Mouse (Mus musculus) induced T-regulatory cell, adult 2 months (primary cell): Measurements from ENCODE around the gene Megf8.

Experiments
- DNase-seq: peaks from one replicate; pipeline ENCODE4 v3.0.0-alpha.2; 2012; ENCODE audit warnings: low read depth

Gene Megf8

DNA sequence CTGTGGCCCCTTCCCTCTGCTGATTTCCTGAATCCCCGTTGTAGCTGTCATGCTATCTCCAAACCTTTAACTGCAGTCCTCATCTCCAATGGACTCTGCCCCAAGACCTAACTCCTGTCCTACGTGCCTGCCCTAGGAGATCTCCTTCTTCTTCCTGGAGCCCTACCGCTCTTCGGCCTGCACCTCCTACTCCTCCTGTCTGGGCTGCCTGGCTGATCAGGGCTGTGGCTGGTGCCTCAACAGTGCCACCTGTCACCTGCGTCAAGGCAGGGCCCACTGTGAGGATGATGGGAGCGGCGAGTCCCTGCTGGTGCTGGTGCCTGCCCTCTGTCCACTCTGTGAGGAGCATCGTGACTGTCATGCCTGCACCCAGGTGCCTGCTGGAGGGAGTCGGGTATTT, 22.4 kb downstream of the Megf8 start:
- DNase-seq = no peak

DNA sequence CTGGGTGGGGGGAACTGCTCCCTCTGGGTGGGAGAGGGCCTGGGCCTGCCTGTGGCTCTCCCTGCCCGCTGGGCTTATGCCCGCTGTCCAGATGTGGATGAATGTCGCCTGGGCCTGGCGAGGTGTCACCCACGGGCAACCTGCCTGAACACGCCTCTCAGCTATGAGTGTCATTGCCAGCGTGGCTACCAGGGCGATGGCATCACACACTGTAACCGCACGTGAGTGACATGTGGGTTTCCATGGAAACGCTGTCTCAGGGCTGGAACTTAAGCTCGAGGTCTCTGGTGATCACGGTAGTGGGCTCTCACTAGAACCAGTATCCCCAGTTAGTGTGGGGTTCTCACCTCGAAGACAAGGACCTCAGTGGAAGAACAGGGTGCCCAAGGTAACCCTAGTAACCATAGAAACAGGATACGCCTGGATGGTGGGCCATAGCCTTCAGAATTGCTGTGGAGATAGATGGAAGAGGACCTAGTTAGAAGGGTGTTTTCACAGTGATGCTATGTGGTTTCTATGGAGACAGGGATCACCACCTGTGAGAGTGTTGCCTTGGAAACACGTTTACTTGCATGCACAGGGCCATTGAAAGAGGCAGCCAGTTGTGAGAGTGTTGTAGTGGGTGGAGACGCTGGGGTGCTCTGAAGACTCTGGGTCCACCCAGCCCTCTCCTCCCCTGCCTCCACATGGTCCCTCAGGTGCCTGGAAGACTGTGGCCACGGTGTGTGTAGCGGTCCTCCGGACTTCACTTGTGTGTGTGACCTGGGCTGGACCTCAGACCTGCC, 24.2 kb downstream of the Megf8 start:
- no peak for DNase-seq

DNA sequence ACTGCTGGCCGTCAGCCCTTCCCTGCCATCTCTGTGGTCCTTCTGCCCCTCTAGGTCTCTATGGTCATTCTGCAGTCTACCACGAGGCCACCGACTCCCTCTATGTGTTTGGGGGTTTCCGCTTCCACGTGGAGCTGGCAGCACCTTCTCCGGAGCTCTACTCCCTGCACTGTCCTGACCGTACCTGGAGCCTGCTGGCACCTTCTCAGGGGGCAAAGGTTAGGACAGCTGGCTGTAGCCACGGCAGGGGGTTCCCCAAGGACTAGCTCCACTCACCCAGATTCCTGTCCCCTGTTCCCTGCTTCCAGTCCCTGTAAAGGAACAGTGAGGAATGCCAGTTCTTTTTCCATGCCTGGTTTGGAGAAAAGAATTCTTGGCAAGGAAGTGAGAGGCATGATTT, 31.9 kb downstream of the Megf8 start:
- no peak for DNase-seq

DNA sequence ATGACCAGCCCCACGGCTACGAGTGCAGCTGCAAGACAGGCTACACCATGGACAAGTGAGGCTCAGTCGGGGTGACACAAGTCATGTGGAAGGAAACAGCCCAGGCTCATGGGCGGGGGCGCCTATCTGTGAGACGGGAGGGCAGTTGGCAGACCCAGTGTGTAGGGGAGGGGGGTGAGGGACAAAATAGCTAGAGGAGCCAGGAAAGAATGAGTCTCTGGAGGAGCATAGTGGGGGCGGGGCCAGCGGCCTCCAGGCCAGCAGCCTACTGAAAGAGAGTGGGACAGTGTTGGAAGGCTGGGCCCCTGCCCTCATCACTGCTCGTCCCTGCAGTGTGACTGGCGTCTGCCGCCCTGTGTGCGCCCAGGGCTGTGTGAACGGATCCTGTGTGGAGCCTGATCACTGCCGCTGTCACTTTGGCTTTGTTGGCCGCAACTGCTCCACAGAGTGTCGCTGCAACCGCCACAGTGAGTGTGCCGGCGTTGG, 41.8 kb downstream of the Megf8 start:
- no peak for DNase-seq

DNA sequence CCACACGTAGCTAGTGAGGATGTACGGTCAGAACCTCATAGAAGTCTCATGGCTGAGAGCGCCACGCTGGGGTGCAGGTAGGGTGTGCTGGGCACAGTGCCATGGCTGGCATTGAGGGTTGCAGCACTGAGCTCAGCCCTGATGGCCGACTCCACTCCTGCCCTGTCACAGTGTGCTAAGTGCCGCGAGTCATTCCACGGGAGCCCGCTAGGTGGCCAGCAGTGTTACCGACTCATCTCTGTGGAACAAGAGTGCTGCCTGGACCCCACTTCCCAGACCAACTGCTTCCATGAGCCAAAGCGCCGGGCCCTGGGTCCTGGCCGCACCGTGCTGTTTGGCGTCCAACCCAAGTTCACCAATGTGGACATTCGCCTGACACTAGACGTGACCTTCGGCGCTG, 46.2 kb downstream of the Megf8 start:
- no peak for DNase-seq

DNA sequence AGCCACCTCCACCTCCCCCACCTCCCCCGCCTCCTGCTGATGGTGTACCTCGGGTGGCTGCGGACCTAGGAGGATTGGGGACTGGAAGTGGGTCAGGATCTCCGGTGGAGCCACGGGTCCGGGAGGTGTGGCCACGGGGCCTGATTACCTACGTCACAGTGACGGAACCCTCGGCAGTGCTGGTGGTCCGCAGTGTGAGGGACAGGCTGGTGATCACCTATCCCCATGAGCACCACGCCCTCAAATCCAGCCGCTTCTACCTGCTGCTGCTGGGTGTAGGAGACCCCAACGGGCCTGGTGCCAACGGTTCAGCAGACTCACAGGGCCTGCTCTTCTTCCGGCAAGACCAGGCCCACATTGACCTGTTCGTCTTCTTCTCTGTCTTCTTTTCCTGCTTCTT, 46.7 kb downstream of the Megf8 start:
- no peak for DNase-seq

DNA sequence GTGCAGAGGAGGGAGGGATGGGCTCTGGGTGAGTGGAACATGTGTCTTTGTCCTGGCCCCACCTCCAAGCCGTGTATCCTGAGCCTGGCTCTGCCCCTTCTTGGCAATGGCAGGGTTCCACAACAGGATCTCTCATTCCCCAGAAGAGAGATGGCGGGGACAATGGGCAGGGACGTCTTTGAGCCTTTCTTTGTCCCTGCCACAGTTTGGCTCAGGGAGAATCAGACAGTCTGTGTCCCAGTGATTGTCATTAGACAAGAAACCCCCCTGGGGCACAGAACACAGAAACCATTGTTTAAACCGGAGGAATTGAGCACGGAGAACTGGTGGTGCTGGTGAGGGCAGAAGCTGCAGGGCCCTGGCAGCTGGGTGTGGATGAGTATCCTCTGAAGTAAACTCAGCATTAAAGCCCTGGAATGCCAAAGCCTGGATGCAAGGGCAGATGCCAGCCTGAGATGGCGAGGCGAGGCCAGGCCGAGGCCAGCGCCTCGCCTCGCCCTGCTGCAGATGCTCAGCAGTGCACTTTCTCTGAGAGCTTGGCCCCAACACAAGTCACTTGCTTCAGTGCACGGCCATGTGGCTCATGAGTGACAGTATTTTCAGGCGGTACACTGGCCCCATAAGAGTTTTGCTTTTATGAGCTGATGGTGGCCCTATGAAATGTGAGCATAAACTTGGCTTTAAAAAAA, 49.1 kb downstream of the Megf8 start:
- DNase-seq = no peak

DNA sequence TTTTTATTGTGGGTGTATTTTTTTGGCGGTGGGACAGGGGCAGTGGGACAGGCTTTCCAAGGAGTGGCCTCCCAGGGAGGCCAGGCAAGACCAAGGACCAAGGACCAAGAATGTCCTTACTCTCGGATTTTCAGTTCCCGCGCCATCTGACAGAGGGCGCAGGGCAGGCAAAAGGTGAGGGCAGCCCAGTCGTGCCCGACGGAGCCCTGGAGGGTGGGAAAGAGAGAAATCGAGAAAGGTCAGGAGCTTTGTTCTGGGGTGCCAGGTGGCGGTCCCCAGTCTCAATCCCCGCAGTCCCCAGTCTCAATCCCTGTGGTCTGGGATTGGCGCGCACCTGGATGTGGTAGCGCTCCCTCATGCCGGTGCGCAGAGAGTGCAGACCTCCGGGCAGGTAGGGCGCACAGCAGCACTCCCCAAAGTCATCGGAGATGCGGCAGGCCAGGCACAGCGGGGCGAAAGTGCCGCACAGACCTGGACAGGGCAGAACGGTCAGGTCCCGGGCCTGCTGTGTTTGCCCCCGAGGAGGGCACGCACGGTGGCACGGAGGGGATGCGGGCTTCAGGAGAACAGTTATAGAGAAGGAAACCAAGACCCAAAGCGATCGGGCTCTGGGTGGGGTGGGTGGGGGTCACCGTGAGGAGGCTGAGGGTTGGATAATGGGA, 50.8 kb downstream of the Megf8 start:
- DNase-seq = no peak

DNA sequence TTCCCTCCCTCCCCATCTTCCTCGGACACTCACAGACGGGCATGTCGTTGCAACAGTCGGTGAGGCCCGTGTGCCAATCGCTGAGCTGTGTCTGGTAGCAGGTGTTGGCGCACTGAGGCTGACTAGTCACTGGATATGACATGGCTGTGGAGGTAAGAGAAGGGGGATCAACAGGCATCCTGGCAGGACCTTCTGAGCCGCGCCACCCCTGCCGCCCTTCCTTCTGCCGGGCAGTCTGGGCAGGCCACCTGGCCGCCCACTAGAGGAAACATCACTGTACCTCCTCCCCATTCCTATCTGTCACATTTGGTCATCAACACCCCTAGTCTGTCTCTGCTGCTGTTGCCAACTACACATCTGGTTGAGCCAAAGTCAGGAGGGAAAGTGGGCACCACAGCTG, 51.4 kb downstream of the Megf8 start:
- DNase-seq = no peak

DNA sequence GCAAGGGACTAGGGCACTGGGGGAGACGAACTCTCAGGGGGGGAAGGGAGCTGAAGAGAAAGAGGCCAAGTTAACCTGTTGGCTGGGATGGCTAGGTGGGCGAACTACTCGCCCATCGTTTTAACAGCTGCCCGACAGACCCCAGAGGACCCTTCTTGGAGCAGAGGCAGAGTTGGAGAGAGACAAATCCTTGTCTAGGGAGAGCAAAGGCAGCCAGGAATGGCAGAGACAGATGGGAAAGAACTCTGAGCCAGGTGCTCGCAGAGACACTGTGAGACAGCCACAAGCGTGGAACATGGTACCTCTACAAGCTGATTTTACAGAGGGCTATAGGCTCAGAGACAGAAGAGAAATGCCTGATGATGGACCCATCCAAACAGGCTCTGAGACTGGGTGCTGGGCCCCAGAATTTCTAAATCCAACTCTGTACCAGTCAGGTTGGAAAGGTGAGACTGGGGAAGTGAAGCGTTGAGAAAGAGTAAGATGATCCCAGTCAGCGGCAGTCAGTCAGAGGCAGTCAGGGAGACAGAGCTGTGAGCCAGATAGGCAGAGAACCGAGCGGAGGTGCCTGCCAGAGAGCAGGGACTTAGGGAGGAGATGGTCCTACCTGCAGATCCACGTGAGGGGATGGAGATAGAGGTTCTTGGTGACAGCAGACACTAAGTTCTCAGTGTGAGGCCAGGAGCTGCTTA, 52.2 kb downstream of the Megf8 start, which contains the start of gene Cnfn:
Cnfn (minus strand) TSS at position 667 of the 692 bp plus-strand sequence.
- no peak for DNase-seq

DNA sequence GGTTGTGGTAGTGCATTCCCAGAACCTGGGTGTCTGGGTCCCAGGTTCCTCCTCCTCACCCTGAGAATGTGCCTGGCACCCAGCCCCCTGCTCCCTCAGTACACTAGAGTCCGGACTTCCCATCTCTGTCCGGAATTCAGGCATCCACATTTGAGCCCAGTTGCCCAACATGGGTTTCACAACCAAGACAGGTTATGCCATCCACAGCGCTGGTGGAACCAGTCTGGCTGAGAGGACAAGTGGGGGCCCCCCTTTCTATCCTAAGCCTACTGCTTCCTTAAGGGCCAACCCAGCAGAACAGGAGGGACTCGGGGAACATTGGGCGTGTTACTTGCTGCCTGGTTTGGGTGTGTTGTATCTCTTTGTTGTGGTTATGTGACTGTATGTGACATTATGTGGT, 55.5 kb downstream of the Megf8 start:
- DNase-seq = no peak

DNA sequence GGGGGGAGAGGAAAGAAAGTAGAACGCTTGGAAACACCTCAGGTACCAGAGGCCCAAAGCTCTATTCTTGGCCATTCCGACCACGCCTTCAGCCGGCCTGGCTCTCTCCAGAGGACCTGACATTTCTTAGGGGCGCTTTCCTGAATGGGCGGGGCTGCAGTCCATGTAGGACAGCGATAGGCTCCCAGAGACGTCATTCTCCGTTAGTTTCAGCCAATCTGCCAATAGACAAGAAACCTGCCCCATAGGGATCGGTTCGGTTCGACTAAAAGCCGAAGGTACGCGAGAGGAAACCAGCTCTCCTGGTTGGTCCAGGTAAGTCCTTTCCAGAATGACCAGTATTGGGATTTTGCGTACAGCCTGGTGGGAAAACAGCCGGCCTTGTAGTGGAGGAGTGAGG, 59.6 kb downstream of the Megf8 start:
- DNase-seq = no peak

DNA sequence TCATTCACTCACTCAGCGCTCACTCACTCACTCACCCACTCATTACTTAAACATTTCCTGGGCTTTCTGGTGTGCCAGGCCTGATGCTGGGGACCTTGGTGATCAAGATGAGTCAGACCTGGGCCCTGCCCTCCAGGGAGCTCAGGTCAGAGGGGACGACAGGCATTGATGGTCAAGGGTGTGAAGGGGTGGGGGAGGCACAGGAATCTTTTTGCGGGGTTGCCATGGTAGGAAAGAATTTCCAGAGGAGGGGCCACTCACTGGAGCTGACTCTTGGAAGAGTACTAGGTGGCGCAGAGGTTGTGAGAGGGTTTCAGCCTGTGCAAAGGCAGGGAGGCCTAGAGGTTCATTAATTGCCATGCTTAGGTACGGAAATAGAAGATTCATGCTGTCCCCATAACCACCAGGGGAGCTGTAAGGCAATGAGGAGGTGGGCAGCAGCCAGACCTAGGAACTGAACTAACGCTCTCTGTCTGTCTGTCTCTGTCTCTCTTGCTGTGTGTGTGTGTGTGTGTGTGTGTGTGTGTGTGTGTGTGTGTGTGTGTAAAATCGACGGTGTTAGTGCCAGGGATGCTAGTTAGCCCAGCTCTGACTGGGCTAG, 60.2 kb downstream of the Megf8 start:
- peak; percentile 23 for DNase-seq

DNA sequence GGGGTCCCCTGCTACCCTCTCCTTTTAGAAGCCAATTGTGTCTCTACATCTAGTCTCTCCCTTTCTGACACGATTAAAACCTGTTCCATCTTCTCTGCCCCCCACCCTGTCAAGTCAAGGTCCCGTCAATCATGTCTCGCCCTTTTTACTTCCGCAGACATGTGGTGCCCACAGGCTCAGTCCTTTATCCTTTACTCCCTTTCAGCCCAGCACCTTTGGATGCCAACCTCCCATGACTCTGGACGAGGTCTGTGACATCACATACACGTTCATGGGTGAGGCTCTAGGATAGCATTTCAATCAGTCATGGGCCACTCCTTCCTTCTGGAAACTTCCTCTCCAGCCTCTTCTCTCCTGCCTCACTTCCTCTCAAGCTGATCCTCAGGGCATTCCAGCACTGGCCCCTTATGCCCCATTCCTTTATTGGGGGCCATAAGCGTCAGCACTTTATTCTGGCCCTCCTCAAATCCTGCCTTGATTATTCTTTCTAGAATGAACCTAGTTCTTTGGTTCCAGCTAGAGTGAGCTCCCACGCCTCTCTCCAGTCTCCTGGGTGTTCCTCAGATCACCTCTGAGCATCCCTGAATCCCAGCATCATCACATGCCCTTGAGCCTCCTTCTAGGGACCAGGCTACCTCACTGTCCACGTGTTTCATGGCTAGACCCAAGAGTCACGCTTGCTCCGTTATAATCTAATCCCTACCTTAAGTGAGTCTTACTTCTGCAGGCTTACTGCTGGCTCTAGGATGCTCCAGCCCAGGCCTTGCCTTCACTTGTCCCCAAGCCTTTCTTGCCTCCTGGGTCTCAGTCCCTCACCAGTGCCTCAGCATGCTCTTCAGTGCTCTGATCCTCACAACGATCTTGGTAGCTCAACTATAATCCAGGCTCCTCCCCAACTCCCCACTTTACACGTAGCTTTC, 61.5 kb downstream of the Megf8 start:
- no peak for DNase-seq

DNA sequence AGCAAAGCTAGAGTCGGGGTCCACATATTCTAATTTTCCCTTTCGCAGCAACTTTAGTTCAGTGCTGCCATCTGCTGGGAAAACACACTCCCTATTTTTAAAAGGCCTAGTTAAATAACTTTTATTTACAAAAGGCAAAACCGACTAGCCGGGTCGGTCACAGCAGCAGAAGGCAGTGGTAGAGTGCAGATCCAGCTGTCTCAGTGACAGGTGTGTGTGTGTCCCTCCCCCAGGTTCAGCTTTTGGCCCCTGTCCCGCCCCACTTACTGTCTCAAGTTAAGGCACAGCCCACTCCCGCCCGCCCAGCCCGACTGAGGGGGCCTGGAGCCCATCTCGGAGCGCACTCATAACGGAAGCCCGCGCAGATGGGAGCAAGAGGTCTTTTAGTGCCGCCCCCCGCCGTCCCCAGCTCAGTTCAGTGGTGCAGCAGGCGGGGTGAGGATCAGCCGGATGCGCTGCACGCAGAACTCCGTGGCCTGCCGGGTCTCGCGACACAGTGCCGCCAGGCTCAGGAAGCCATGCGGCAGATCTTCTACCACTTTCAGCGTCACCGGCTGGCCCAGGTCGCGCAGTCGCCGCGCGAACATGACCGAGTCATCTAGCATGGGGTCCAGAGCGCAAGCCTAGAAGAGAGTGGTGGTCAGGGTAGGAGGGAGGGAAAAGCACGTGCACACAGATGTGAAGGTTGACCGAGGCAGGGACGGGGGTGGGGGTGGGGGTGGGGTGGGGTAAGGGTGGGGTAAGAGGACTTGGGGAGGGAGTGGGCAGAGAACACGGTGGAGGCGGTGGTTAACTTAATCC, 62.8 kb downstream of the Megf8 start:
- DNase-seq = peak; percentile 87

DNA sequence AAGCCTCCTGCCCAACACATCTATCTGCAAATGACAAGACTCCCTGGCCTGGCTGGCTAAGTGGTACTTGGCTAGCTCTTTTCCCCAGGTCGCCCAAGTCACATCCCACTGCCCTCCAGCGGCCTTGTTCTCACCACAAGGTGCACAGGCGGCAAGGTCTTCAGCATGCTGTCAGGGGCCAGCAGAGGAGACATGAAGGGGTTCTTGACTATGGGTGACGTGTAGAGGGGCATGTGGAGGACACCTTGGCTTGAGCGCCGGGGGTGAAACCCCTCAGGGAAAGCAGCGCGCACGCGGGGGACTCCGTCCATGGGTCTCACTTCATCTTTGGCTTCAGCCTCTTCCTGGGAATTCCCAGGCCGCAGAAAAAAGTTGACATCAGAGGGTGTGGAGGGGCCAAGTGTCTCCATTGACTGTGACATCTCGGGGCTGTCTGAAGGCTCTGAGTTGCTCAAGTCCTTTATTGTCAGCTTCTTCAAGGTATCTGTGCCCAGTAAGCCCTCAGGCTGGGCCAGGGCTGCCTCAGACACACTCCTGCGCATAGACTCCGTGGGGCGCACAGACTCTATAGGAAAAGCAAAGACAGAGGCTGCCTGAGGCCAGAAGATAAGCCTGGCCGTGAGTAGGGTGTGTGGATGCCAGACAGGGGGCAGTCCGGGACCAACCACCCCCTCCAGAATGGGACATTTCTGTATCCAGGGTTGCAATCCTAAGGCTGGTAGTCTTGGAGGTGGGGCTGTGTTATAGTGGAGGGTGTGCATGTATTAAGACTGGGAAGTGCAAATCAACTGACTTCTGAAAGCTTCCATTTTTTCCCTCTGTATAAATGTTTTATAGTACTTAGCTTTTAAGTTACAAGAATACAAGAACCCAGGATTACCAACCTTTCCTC, 63.7 kb downstream of the Megf8 start:
- peak; percentile 48 for DNase-seq

DNA sequence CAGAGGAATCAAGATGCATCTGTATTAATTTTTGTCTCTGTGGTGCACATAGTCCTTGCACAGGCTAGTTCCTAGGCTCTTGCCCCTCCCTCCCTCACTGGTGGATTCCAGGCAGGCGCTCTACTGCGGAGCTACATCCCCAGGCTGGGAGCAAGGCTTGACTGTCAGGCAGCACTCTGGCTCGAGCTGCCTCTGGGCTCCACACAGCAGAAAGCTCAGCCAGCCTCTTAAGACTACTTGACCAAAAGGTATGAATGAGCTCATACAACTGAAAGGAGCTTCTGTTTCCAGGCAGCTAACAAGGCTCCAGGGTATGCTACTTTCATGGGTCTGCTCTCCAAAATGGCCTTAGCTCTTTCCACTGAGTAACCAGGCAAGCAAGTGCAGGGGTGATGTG, 64.3 kb downstream of the Megf8 start:
- no peak for DNase-seq

DNA sequence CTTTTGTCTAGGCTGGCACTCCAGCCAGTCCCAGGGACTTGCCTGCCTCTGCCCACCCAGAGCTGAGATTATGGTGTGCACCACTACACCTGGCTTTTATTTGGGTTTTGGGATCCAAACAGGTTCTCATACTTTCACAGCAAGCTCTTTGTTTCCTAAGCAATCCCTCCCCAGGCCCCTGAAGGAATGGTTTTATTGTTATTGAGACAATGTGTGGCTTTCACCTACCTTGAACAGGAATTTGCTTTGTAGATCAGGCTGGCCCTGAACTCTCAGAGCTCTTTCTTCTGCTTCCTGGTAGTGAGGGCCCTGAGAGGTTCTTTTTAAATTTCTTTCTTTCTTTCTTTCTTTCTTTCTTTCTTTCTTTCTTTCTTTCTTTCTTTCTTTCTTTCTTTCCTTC, 65.6 kb downstream of the Megf8 start:
- no peak for DNase-seq

DNA sequence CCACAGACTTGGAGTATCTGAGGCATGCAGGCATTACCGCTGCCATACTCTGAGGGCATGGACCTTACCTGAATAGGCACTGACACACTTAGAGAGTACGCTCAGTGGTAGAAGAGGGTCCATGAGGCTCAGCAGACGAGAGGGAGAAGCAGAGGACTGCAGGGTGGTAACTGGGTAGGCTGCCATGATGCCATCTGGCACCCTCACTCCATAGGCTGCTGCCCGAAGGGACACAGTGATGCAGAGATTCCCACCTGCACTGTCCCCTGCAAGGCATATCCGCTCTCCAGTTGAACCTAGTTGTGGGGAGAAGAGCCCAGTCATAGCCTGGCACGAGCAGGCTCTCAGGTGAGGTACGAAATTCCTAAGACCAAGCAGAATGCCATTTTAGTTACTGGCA, 66.4 kb downstream of the Megf8 start:
- DNase-seq = no peak
